Mouse (Mus musculus) lung, embryonic 14.5 days (tissue): ENCODE measurements around the gene Cdyl2. TPM values are rescaled to one million over a fixed set of nuclear protein-coding genes. Genes with fewer than 3 reads are reported as not detected.

ENCODE experiments used
- ATAC-seq: fragments of 200-750 bp; cut with Nextera tagmentation; 2 replicates; pipeline ENCODE4 v1.8.0; 2017; ENCODE audit warnings: mild to moderate bottlenecking, moderate TSS enrichment, moderate library complexity; ENCODE audit not compliant: insufficient read depth
- DNase-seq: peaks from one replicate; pipeline ENCODE4 v3.0.0-alpha.2; 2015
- H3K27ac ChIP-seq: fragments of 300-500 bp; sonication (generic); 2 replicates; pipeline ENCODE4 v1.5.1; 2014; ENCODE audit warnings: low read depth, mild to moderate bottlenecking, moderate library complexity
- H3K27me3 ChIP-seq: fragments of 300-500 bp; sonication (generic); 2 replicates; pipeline ENCODE4 v1.6.1; 2014; ENCODE audit warnings: low read length, control low read depth; ENCODE audit not compliant: insufficient read depth
- H3K36me3 ChIP-seq: fragments of 300-500 bp; sonication (generic); 2 replicates; pipeline ENCODE4 v1.6.1; 2014; ENCODE audit warnings: control low read depth; ENCODE audit not compliant: insufficient read depth
- H3K4me1 ChIP-seq: fragments of 300-500 bp; sonication (generic); 2 replicates; pipeline ENCODE4 v1.6.1; 2014; ENCODE audit warnings: antibody characterized with exemption, control low read depth; ENCODE audit not compliant: insufficient read depth
- H3K4me2 ChIP-seq: fragments of 300-500 bp; sonication (generic); 2 replicates; pipeline ENCODE4 v1.6.1; 2014; ENCODE audit warnings: mild to moderate bottlenecking
- H3K4me3 ChIP-seq: fragments of 300-500 bp; sonication (generic); 2 replicates; pipeline ENCODE4 v1.5.1; 2014; ENCODE audit warnings: low read depth, low read length
- H3K9ac ChIP-seq: fragments of 300-500 bp; sonication (generic); 2 replicates; pipeline ENCODE4 v1.6.1; 2014
- H3K9me3 ChIP-seq: fragments of 300-500 bp; sonication (generic); 2 replicates; pipeline ENCODE4 v1.6.1; 2016; ENCODE audit warnings: low read depth, low read length, control low read depth
- CTCF ChIP-seq: IDR thresholded peaks from 2 replicates; pipeline ENCODE4 v1.5.1; 2016; ENCODE audit warnings: antibody characterized with exemption, low read depth
- WGBS: fragments of 180-500 bp; shearing (Covaris S2); extraction: QIAGEN DNeasy Blood & Tissue Kit; methylation state at CpG from one replicate; pipeline ENCODE4 v1.1.7; 2014; 5-methylcytosine and 5-hydroxymethylcytosine counted together
- polyA plus RNA-seq: library from polyadenylated mRNA; unstranded; fragments of >200 nt; fragmentation: Nextera tagmentation; extraction: Ambion mirVana; gene quantifications from 2 replicates; pipeline ENCODE4 v1.2.1, GENCODE M21; 2014

Gene Cdyl2
- polyA plus RNA-seq, 1 experiment from 2014 or later: 8.7 TPM

- ATAC-seq: peak; percentile 44; the same call in 1 of the 2 replicates
- H3K27ac ChIP-seq: no peak overlapping the region
- 52% methylated on average over 4 of the region's 4 CpGs for WGBS
- no peak for TF ChIP-seq CTCF
- no peak overlapping the region for H3K4me2 ChIP-seq
- no peaks in the 10 kb centered on the region for H3K9me3 ChIP-seq
- H3K27me3 ChIP-seq: no peaks in the 10 kb centered on the region
- H3K36me3 ChIP-seq: no peaks in the 10 kb centered on the region
- H3K4me3 ChIP-seq: no peak overlapping the region
- peak; percentile 33 for DNase-seq
- no peaks in the 10 kb centered on the region for H3K4me1 ChIP-seq
- no peak overlapping the region for H3K9ac ChIP-seq
These were observed 79.8 kb downstream of the Cdyl2 start for GRCm38 (mm10) chr8:116652949-116653348.

DNA sequence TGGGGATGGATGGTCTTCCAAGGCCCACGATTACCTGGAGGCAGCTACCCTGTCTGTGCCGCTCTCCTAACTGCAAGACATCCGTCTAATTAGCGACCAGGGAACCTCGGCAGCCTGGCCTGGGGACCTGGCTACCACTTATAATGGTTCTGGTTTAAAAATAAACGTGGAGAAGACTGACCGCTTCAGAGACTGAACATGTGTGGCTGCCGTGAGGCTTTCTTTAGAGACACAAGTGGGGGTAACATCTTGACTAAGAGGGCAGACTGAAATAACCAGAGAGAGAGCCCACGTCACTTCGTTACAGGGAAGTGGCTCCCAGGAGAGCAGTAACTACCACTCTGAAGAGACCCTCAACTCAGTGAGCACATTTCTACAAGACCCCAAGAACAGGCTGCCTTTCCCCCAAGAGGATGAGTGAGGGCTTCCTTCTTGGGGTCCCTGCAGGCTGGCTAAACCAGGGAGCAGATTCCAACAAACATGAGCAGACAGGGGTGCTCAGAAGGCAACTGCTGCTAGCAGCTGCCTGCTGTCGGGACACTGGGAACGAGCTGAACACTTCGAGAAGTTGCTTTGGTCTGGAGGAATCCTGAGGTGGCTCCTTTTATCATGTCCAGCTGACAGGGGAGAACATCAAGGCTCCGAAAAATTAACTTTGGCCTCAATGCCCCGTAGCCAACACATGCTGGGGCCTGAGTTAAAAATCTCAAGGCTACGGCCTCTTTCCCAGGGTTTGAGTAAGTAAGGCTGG, 82.6 kb downstream of the Cdyl2 start:
- 64% methylated on average over 16 of the region's 16 CpGs for WGBS
- DNase-seq (no peak), ATAC-seq (no peak)
- no peak overlapping the region for H3K27ac ChIP-seq
- no peaks in the 10 kb centered on the region for H3K4me1 ChIP-seq
- no peak overlapping the region for H3K4me3 ChIP-seq
- no peak for TF ChIP-seq CTCF
- no peaks in the 10 kb centered on the region for H3K27me3 ChIP-seq
- no peaks in the 10 kb centered on the region for H3K9me3 ChIP-seq
- no peak overlapping the region for H3K4me2 ChIP-seq
- no peaks in the 10 kb centered on the region for H3K36me3 ChIP-seq
- H3K9ac ChIP-seq: no peak overlapping the region

DNA sequence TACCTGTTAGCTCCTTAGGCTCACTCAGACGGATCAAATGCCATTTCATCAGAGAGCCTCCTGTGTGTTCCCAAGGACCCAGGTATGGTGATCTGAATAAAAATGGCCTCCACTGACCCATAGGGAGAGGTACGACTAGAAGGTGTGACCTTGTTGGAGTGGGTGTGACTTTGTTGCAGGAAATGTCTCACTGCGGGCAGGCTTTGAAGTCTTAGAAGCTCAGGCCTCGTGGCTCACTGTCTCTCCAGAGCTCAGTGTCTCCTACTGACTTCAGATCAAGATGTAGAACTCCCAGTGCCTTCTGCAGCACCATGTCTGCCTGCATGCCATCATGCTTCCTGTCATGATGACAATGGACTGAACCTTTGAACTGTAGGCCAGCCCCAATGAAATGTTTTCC, 87.4 kb downstream of the Cdyl2 start:
- Histone ChIP-seq H3K27ac (no peak overlapping the region), H3K9me3 (no peaks in the 10 kb centered on the region), H3K4me3 (no peak overlapping the region), H3K36me3 (no peaks in the 10 kb centered on the region), H3K9ac (no peak overlapping the region), H3K4me2 (no peak overlapping the region), H3K4me1 (no peaks in the 10 kb centered on the region), H3K27me3 (no peaks in the 10 kb centered on the region)
- TF ChIP-seq CTCF: no peak
- DNase-seq: no peak
- no peak for ATAC-seq
- WGBS: 54% methylated on average over 4 of the region's 4 CpGs

- no peak overlapping the region for H3K4me3 ChIP-seq
- H3K27me3 ChIP-seq: no peaks in the 10 kb centered on the region
- TF ChIP-seq CTCF: no peak
- no peaks in the 10 kb centered on the region for H3K4me1 ChIP-seq
- H3K9me3 ChIP-seq: no peaks in the 10 kb centered on the region
- H3K27ac ChIP-seq: no peak overlapping the region
- 50% methylated on average over 10 of the region's 10 CpGs for WGBS
- DNase-seq: no peak
- H3K36me3 ChIP-seq: no peaks in the 10 kb centered on the region
- H3K4me2 ChIP-seq: no peak overlapping the region
- no peak for ATAC-seq
- no peak overlapping the region for H3K9ac ChIP-seq
These were observed 91.9 kb downstream of the Cdyl2 start for GRCm38 (mm10) chr8:116640925-116641324.

DNA sequence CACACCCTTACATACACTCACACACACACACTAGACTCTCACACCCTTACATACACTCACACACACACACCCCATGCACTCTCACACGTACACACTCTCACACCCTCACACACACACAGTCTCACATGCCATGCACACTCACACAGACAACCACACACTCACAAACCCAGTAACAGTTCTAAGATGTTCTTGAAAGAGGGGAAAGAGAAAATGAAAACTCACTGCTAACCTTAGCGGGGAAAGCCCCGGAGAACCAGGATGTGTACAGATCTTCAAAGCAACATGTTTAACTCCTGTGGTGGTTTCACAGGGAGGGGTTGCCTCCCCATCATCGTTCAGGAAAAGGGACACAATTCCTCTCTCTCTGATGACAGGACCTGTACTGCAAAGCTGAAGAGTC, 94.8 kb downstream of the Cdyl2 start:
- no peaks in the 10 kb centered on the region for H3K36me3 ChIP-seq
- no peak overlapping the region for H3K9ac ChIP-seq
- DNase-seq (no peak), ATAC-seq (no peak)
- no peaks in the 10 kb centered on the region for H3K9me3 ChIP-seq
- WGBS: 58% methylated on average over 4 of the region's 4 CpGs
- no peak for TF ChIP-seq CTCF
- H3K4me1 ChIP-seq: no peaks in the 10 kb centered on the region
- no peak overlapping the region for H3K4me2 ChIP-seq
- H3K27me3 ChIP-seq: no peaks in the 10 kb centered on the region
- H3K27ac ChIP-seq: no peak overlapping the region
- no peak overlapping the region for H3K4me3 ChIP-seq

DNA sequence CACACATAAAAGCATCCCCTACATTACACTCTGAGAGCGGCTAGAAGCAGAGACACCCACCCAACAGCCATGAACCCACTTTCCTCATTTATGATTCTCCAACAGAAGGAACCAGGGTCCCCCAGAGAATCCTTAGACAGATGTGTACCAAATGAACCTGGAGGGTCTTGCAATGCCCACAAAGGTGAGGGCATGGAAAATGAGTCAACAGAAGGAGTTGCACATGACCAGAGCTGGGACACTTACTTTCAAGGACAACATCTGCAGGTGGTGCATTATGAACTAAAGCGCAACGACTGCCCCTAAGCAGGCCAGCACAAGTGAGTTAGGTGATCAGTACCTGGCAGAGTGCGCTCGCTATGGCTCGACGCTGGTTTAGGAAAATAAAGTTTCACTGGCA, 95.6 kb downstream of the Cdyl2 start:
- Histone ChIP-seq H3K4me3 (no peak overlapping the region), H3K27me3 (no peaks in the 10 kb centered on the region), H3K36me3 (no peaks in the 10 kb centered on the region), H3K9ac (no peak overlapping the region), H3K9me3 (no peaks in the 10 kb centered on the region), H3K4me2 (no peak overlapping the region), H3K27ac (no peak overlapping the region), H3K4me1 (no peaks in the 10 kb centered on the region)
- WGBS: 90% methylated on average over 7 of the region's 7 CpGs
- DNase-seq: no peak
- no peak for ATAC-seq
- TF ChIP-seq CTCF: no peak

- no peak overlapping the region for H3K27ac ChIP-seq
- no peaks in the 10 kb centered on the region for H3K9me3 ChIP-seq
- no peak for DNase-seq
- no peaks in the 10 kb centered on the region for H3K36me3 ChIP-seq
- H3K4me3 ChIP-seq: no peak overlapping the region
- WGBS: 49% methylated on average over 10 of the region's 10 CpGs
- no peak for ATAC-seq
- no peak overlapping the region for H3K4me2 ChIP-seq
- no peak for TF ChIP-seq CTCF
- H3K27me3 ChIP-seq: no peaks in the 10 kb centered on the region
- H3K9ac ChIP-seq: no peak overlapping the region
- H3K4me1 ChIP-seq: no peaks in the 10 kb centered on the region
These were observed 96.4 kb downstream of the Cdyl2 start for GRCm38 (mm10) chr8:116636396-116636795.
